Mouse (Mus musculus): ENCODE results near the gene Gm3752. TPM values are rescaled to one million over a fixed set of nuclear protein-coding genes. Genes with fewer than 3 reads are reported as not detected.

Gene Gm3752
- polyA plus RNA-seq (2017; shearing (Covaris generic)): 0.39 TPM

DNA sequence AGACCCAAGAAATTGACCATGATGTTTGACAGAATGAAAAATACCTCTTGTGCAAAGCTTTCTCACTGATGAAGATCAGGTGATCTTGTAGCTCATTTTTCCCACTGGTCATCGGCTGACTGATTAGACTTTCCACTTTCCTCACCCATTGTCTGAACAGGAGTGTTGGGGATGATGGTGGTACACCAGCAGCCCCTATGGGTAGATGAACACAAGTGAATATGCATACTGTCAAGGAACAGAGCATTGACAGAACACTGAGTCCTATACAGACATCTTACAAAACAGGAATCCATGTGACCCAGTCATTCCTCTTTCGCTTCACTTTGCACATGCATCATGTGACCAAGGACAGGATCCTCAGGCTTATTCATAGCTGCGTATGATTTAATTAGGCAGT lies at the start of gene Gm3752:
Gene Gm3752 (minus strand): TSS at position 101 of the 400 bp plus-strand sequence.

DNA sequence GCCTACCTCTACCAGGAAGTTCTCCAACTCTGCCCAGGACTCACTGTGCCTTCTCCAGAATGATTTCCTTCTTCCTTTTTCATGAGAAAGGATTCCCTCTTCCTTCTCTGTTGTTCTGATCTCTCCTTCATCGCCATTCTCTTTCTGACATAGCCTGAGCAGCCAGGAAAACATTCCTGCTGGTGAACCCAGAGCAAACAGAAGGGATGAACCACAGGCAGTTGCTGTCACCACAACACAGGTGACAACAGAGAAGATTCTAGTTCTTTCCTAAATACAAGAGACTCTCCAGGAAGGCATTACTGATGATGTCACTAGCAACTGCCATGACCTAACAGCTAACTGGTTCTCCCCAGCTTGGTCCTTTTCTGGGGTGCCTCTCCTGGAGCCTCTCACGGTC lies 32.7 kb downstream of the Gm3752 start, which contains the start of gene Gm3755:
Gene Gm3755 (minus strand): TSS at position 101 of the 400 bp plus-strand sequence.

Other genes with a start within 250 kb of the Gm3752 start
- gene Gm3727, start 219.0 kb downstream of the Gm3752 start, polyA plus RNA-seq (2017; shearing (Covaris generic)): not detected
- gene Gm3739, start 168.7 kb downstream of the Gm3752 start, polyA plus RNA-seq (2017; shearing (Covaris generic)): not detected
- gene Gm5797, start 151.4 kb downstream of the Gm3752 start, polyA plus RNA-seq (2017; shearing (Covaris generic)): not detected
- gene Gm8374, start 118.6 kb downstream of the Gm3752 start, polyA plus RNA-seq (2017; shearing (Covaris generic)): not detected
- gene Gm3755, start 32.8 kb downstream of the Gm3752 start, polyA plus RNA-seq (2017; shearing (Covaris generic)): not detected
- gene Gm3558, start 84.8 kb upstream of the Gm3752 start, polyA plus RNA-seq (2017; shearing (Covaris generic)): not detected
- not detected for gene Gm10338, start 111.8 kb upstream of the Gm3752 start, polyA plus RNA-seq (2017; shearing (Covaris generic))
- not detected for gene Gm10128, start 160.2 kb upstream of the Gm3752 start, polyA plus RNA-seq (2017; shearing (Covaris generic))

Measured in effector memory CD4-positive, alpha-beta T cell, adult 7 months (primary cell).